Mouse (Mus musculus): ENCODE results near the gene Enkd1. TPM values are rescaled to one million over a fixed set of nuclear protein-coding genes. Genes with fewer than 3 reads are reported as not detected.

The Enkd1 gene
- total RNA-seq, 2 experiments from 2014 or later: 10.4 to 13.0 TPM

DNA sequence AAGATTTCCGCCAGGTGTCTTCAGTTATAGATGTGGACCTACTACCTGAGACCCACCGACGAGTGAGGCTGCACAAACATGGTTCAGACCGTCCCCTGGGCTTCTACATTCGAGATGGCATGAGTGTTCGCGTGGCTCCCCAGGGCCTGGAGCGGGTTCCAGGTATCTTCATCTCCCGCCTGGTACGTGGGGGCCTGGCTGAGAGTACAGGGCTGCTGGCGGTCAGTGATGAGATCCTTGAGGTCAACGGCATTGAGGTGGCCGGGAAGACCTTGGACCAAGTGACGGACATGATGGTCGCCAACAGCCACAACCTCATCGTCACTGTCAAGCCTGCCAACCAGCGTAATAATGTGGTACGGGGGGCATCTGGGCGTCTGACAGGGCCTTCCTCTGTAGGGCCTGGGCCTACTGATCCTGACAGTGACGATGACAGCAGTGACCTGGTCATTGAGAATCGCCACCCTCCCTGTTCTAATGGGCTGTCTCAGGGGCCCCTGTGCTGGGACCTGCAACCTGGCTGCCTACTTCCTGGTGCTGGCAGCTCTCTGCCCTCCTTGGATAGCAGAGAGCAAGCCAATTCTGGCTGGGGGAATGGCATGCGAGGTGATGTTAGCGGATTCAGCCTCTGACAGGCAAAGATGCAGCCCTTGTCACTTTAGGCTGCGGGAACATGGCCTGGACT is 5.1 kb downstream of the Enkd1 start:
- no peak for ATAC-seq (replicated peaks; ENCODE audit: poor library complexity)

DNA sequence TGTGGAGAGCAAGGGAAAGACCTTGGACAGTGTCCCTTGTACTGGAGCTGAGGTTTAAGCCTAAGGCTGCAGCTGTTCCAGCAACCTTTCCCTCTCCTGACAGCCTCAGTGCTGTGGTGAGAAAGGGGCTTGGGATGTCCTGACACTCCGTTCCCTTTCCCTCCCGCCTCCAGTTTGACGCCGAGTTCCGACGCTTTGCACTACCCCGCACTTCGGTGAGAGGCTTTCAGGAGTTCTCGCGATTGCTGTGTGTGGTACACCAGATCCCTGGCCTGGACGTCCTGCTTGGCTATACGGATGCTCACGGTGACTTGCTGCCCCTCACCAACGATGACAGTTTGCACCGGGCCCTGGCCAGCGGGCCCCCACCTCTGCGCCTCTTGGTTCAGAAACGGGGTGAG is 6.0 kb downstream of the Enkd1 start:
- ATAC-seq (replicated peaks; ENCODE audit: poor library complexity): no peak

DNA sequence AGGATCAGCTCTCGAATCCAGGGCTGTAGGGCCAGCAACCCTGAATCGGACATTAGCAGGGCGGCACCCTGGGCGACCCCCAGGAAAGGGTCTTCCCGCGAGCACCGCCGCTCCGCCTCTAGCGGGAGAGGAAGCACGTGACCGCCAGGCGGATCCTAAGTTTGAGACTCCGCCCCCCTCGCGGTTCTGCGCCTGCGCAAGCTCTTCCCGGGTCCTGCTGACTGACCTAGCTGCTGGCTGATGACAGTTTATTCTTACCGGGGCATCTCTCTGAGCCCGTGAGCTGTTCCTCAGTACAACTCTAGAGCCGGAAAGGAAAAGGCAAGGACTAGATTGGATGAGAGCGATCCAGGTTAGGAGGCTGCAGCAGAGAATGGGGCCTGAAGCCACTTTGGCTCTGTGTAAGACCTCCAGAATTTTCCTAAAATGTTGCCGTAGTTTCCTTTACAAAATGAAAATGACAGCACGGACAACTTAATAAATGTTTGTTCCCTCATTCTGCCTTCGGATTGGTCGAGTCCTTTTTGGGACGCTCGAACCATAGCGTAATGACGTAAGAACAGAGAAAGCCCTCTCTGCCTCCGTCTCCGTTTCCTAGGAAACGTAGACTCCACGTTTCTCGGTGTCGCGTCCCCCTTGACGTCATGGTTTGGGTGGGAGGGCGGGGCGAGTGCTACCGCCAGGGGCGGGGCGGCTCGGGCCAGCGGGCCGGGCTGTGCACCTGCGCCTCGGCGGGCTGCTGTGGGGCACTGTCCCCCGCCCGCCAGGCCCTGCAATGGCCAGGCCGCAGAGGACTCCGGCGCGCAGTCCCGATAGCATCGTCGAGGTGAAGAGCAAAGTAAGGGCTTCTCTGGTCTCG is 6.8 kb downstream of the Enkd1 start, which contains the start of the genes Acd and Pard6a:
Gene Acd (minus strand): TSS at position 137 of the 859 bp plus-strand sequence.
Gene Pard6a (plus strand): TSS at position 183 of the 859 bp plus-strand sequence.
- peak; percentile 78 for ATAC-seq (replicated peaks; ENCODE audit: poor library complexity)

DNA sequence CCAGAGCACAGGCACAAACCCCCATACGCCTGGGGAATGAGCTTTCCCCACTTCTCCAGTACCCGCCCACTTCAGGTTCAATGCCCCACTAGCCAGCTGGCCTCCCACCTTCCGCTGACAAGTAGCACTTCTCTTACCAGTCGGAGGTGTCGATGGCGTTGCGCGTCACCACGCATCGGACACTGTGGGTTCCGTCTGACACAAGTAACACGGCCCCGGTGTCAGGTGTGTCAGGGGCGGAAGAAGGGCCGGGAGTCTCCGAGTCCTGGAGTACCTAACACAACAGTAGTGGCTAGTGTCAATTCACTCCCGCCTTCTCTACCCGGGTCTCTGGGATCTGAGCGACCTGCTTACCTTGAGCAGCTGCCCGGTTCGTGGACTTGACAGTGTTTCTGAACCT is 7.4 kb downstream of the Enkd1 start:
- ATAC-seq (replicated peaks; ENCODE audit: poor library complexity): peak; percentile 63

DNA sequence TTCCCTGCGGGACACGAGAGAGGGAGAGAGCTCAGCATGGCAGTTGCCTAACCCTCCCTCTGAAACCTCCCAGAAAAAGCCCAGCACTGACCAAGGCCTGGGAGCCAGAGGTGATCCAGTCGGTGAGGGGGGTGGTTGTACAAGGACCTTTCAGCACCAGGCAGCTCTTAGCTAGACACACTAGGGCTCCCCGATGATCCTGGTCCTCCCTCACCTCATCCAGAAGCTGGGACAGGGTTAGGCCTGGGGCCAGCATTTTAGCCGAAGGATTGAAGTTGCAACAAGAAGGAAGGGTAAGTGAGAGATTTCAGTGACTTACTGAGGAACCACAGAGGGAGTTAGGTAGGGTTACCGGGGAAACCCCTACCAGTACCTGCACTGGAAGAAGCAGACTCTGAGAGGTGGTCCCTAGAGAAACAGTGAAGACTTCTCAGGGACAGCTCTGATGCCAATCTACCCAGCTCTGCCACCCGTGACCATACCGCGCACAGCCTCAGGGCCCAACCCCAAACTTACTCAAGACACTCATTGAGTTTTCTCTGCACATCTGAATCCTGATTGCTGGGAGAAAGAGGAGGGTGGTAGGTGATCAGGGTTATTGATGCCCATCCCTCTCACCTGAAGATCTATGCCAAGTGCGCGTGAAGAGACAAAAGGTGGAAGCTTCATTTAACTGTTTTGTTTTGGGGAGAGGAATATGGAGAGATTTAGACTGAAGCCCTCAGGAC is 8.4 kb downstream of the Enkd1 start:
- ATAC-seq (replicated peaks; ENCODE audit: poor library complexity): no peak

DNA sequence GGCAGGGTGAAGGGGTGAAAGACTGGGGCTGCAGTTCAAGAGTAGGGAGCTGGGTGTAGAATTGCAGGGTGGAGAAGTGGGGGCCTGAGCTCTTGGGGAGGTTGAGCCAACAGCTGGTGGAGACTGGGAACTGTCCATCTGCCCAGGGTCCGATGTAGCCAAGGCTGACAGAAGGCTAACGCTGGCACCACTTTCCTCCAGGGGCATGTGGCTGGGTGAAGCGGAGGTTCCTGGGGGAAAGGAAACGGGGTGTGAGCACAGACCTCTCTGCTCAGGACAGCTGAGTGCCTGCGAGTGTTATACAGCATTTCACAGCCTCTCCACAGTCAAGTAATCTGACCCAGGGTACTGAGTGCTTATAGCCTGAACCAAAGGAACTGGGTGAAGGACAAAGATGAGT is 9.3 kb downstream of the Enkd1 start:
- no peak for ATAC-seq (replicated peaks; ENCODE audit: poor library complexity)

DNA sequence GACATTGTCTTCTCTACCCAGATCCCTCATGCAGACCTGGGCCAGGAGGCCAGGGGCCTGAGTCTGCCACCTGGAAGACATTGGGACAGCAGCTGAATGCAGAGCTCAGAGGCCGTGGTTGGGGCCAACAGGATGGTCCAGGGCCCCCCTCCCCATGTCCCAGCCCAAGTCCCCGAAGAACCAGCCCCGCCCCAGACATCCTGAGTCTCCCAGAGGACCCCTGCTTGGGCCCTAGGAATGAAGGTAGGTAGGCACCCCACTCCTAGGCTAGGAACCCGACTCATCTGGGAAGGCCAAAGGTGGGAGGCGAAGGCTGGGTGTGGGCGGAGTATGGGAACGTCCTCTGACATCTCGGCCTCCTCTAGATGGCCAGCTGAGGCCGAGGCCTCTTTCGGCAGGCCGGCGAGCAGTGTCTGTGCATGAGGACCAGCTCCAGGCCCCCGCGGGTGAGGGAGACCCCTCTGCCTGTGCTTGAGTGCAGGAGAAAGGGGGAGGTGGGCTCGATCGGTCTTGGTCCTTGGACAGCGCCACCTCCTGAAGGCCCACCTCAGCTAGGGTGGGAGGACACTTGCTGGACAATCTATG is 10.7 kb downstream of the Enkd1 start:
- ATAC-seq (replicated peaks; ENCODE audit: poor library complexity): no peak

DNA sequence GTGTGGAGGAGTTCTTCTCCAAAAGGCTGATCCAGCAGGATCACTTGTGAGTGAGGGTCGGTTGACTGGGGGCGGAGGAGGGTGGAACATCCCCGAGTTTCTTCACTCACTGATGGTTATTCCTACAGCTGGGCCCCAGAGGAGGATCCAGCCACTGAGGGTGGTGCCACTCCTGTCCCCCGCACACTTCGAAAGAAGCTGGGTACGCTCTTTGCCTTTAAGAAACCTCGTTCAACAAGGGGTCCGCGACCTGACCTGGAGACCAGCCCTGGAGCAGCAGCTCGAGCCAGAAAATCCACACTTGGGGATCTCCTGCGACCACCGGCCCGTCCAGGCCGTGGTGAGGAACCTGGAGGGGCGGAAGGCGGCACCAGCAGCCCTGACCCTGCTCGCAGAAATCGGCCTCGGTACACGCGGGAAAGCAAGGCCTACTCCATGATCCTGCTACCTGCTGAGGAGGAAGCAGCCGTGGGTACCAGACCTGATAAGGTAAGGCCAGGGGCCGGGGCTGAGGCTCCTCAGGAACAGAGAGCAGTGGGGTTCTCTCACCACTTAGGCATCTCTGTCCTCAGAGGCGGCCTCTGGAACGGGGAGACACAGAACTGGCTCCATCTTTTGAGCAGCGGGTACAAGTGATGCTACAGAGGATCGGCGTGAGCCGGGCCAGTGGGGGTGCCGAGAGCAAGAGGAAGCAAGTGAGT is 12.8 kb downstream of the Enkd1 start:
- no peak for ATAC-seq (replicated peaks; ENCODE audit: poor library complexity)

DNA sequence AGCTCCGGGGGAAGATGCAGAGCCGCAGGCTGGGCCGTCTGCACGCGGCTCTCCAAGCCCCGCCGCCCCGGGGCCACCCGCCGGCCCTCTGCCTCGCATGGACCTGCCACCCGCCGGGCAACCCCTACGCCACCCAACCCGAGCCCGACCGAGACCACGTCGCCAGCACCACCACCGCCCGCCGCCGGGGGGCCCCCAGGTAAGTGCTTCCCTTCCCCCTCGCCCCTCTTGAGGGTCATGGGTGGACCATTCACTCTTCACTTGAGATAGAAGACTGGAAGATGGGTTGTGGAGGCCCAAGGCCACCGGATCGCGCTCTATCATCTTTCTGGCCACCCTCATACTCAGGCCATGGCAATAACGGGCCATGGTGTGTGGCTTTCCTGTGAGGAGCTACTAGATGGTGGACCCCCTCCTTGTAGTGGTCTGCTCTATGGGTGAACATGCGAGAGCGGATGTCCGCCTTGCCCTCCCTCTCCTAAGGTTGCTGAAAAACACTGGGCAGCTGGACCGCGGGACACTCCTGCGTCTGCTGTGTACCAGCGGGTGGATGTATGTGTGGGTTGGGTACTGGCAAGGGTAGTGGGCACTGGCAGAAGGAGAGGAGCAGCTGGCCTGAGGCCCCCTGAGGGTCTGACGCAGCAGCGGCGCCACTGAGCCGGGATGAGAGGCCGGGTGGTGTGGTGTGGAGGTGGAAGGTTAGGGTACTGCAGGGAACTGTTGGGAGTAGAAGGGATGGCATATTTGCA is 13.8 kb downstream of the Enkd1 start:
- ATAC-seq (replicated peaks; ENCODE audit: poor library complexity): no peak

DNA sequence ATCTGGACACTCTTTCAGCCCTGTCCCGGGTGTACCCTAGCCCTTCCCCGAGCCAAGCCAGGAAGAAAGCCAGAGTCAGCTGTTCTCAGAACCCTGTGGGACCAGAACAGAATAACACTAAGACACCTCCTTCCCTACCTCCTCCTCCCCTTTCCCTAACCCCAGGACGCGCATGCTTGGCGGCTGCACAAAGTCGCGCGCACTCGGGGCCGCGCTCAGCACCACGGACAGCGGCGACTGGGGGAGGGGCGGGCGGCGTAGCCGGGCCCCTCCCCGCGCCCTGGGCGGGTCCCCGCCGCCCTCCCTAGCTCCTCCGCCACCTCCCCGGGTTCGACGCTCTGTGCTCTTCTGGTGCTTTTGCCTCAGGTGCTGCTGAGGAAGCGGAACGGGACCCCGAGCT is 14.4 kb downstream of the Enkd1 start:
- ATAC-seq (replicated peaks; ENCODE audit: poor library complexity): no peak

DNA sequence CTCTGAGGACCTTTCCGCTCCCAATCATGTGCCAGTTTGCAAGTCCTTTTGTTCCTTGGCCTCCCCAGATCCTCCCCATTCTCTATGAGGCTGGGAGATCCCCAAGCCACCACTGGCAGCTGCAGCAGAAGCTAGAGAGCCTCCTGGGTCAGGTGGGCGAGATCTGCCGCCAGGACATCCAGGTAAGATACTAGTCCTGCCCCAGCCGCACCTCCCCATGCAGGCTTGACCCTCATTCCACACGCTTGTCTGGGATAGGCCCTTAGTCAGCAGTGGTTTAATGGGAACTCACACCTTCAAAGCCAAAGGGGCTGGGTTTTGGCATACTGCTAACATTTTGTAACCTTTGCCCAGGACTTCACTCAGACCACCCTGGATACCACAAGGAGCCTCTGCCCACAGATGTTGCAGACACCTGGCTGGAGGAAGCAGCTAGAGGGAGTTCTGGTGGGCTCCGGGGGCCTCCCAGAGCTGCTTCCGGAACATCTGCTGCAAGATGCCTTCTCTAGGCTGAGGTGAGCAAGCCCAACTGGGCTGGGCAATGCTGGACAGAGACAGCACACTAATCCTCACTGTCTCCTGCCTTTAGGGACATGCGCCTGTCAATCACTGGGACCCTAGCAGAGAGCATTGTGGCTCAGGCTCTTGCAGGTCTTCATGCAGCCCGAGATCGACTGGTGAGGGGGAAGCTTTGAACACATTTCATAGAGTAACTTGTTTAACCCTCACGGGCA is 15.4 kb downstream of the Enkd1 start:
- ATAC-seq (replicated peaks; ENCODE audit: poor library complexity): no peak

DNA sequence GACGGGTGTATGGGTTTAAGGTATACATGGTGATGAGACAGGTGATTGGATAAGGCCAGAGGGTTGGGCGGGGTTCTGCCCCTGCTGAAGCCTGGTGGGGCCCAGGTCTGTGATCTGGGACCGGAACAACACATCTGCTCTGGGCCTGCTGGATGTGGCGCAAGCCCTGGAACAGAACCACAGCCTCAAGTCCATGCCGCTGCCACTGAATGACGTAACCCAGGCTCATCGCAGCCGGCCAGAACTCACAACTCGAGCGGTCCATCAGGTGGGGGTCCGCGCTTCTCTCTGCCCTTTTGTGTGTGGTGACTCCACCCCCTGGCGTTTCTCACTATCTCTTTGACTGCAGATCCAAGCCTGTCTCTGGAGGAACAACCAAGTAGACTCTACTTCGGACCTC is 17.0 kb downstream of the Enkd1 start:
- no peak for ATAC-seq (replicated peaks; ENCODE audit: poor library complexity)

DNA sequence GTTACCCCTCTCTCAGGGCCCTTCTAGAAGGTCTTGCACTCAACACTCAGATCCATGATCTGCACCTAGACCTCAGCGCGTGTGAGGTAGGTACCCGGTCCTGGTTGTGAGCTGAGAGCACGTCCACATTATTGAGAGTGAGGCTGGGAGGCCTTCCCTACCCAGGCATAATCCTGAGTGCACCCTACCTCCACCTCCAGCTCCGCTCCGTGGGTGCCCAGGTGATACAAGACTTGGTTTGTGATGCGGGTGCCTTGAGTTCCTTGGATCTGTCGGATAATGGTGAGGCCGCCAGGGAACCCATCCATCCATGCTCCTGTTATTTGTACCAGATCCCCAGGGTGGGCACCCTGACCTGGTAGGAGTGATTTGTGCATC is 18.0 kb downstream of the Enkd1 start:
- no peak for ATAC-seq (replicated peaks; ENCODE audit: poor library complexity)

DNA sequence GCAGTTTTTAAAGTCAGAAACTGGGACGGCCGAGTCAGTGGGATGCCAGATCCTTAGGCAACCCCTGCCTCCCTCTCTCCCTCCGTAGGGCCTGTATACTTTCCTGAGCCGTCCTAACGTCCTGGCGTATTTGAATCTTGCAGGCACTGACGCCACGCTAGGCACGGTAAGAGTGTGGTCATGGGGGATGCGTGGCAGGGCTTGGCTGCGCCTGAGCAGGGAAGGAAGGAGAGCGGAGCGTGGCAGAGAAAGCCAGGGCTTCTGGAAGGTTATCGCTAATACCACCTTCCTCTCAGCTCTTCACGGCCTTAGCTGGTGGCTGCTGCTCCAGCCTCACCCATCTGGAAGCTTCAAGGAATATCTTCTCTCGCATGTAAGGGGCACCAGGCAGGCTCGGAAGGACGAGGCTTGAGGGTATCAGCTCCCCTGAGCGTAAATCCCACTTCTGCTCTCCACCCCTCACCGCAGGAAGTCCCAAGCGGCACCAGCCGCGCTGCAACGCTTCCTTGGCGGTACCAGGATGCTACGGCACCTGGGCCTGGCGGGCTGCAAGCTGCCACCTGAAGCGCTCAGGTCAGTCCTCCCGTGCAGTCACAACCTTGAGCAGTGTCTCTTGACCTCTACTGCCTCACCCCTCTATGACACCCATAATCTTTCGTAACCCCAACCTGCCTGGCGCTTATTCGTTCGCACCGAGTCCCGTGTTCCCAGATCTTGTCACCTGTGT is 18.6 kb downstream of the Enkd1 start:
- no peak for ATAC-seq (replicated peaks; ENCODE audit: poor library complexity)

DNA sequence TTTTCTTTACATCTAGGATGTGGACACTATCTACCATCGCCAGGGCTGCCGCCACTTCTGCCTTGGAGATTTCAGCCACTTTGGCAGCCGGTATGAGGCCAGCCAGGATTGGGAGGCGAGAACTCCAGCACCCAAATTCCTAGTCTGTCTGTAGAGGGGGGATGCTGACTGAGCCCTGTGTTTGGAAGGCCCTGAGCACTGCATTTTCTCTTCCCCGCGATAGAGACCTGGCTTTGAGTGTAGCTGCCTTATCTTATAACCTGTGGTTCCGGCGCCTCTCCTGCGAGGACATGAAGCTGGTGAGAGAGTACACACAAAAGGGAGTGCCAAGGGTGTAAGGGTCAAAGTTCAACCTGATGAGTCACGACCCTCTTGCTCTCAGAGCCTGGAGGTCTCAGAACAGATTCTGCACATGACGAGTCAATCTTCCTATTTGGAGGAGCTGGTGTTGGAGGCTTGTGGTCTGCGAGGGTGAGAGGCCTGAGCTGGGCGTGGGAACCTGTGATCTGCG is 19.7 kb downstream of the Enkd1 start:
- no peak for ATAC-seq (replicated peaks; ENCODE audit: poor library complexity)

DNA sequence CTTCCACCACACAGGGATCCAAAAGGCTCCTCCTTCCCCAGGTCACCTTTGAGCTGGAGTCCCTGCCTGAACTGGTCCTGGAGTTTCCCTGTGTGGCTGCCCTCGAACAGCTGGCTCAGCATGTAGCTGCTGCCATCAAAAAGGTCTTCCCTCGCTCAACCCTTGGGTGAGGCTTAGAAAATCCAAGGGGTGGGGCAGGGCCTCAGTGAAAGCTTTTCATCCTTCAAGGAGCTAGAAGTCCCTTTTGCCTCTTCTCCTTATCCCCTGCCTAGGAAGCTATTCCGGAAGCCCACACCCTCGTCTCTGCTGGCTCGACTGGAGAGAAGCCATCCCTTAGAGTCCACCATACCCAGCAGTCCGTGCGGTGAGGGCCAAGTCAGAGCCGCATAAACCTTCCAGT is 20.5 kb downstream of the Enkd1 start:
- no peak for ATAC-seq (replicated peaks; ENCODE audit: poor library complexity)

DNA sequence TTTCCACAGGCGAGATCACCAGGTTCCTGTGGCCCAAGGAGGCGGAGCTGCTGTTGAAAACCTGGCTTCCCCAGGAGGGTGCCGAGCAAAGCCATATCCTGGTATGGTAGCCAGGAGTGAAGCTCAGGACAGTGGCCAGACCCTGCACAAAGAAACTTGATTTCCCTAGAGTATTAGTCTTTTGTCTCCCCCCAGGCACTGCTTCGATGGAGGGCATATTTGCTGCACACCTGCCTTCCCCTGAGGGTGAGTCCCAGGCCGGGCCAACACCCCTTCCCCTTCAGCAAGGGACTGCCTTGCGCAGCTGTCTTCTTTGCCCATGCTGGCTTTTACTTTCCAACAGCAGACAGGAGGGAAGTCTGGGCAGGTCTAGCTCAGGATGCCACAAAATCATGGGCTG is 21.5 kb downstream of the Enkd1 start:
- ATAC-seq (replicated peaks; ENCODE audit: poor library complexity): no peak

DNA sequence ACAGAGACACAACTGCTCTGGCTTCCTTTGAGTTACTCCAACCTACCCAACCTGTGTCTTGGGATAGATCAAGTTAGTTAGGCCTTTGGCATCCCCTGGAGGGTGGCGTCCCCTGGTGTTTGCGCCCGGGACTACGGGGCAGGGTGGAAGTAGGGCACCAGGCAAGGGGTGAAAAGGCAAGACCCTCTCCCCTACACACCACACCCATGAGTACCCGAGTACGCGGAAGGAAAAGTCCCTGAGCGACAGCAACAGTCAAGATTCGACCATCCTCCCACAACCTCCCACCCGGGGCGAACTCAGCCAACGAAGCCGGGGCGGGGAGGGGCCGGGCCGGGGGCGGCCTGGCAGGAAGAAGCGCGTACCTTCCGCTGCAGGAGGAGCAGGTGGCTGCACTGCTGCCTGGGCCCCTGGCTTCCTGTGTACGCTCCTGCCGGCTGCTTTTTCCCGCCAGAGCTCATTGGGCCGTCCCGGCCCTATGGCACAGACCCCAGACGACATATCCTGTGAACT is 22.2 kb downstream of the Enkd1 start, which contains the start of gene Carmil2:
Gene Carmil2 (plus strand): TSS at position 479 of the 513 bp plus-strand sequence.
- ATAC-seq (replicated peaks; ENCODE audit: poor library complexity): peak; percentile 88

All from megakaryocyte progenitor cell, adult 5-6 weeks (primary cell).